Mouse (Mus musculus): ENCODE measurements around the gene Pcnt. TPM values are rescaled to one million over a fixed set of nuclear protein-coding genes. Genes with fewer than 3 reads are reported as not detected.

The Pcnt gene
- polyA plus RNA-seq, 1 experiment, result 13.1 TPM

GRCm38 (mm10) chr10:76329093-76329492, 113.5 kb downstream of the Pcnt start:
- DNase-seq (ENCODE audit: low read depth, low spot score), result no peak
- 91% methylated on average over 4 of the region's 4 CpGs for WGBS

DNA sequence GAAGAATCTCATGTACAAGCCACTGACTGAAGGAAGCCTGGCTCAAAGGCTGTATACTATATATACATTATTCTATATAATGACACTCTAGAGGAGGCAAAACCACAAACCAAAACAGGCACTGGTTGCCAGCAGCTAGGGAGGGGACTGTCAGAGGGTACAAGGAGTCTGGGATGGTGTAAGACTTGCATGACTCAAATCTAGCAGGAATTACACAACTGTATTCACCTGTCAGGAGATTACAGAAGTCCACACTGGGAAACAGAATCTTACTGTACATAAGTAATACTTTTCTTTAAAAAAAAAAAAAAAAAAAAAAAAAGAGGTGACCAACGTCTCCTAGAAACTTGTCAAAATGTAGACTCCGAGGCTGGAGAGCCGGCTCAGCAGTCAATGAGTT, 114.0 kb downstream of the Pcnt start:
- 86% methylated on average over 3 of the region's 3 CpGs for WGBS
- no peak for DNase-seq (ENCODE audit: low read depth, low spot score)

- DNase-seq (ENCODE audit: low read depth, low spot score), result peak; percentile 24
- 66% methylated on average over 6 of the region's 6 CpGs for WGBS
Measured at GRCm38 (mm10) chr10:76326304-76327006, 116.1 kb downstream of the Pcnt start.

GRCm38 (mm10) chr10:76317623-76318022, 125.0 kb downstream of the Pcnt start:
- DNase-seq (ENCODE audit: low read depth, low spot score), result no peak
- WGBS, result 80% methylated on average over 12 of the region's 12 CpGs

DNA sequence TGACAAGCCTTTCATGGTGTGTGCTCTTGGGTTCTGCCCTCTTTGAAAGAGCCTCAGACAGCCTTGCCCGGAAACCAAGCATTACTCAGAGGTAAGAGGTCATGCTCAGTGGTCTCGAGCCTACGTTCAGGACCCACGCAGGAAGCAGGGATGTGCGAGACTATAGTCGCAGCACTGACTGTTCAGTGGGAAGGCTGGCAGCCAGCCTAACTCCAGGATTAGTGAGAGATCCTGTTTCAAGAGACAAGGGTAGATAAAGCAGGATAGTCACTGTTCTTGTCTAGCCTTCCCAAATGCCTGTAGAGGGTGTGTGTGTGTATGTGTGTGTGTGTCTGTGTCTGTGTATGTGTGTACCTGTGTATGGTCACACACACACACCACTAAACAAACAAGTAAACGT, 126.4 kb downstream of the Pcnt start:
- no peak for DNase-seq (ENCODE audit: low read depth, low spot score)

DNA sequence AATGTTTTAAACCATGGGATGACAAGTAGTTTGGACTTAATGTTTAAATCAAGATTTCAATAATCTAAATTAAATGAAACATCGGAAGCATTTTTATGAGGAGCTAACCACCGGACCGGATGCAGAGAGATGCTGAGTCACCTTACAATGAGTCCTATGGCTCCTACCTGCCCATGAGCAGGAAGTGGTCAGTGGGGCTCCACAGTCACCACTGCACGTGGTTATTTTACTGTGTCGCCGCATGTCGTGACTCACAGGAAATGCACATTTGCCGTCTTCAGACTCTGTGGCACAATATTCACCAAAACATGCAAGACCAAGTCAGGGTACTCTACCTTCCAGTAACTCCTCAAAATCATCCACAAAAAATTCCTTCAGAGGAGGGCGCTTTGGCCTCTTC, 135.8 kb downstream of the Pcnt start:
- WGBS, result 81% methylated on average over 9 of the region's 9 CpGs
- no peak for DNase-seq (ENCODE audit: low read depth, low spot score)

More for the DNA sequence above, 126.4 kb downstream of the Pcnt start:
- WGBS, result 88% methylated on average over 7 of the region's 7 CpGs

Other genes starting within 250 kb of the Pcnt start
- gene Prmt2, start 204.9 kb downstream of the Pcnt start, polyA plus RNA-seq (2012; rRNA removed), result 21.8 and 26.0 TPM in 2 replicates
- 1.6 and 2.2 TPM in 2 replicates for gene S100b, start 188.9 kb downstream of the Pcnt start, polyA plus RNA-seq (2012; rRNA removed)
- gene Dip2a, start 97.5 kb downstream of the Pcnt start, polyA plus RNA-seq (2012; rRNA removed), result 11.3 and 17.2 TPM in 2 replicates
- gene AC141477.1, start 2.3 kb downstream of the Pcnt start, polyA plus RNA-seq (2012; rRNA removed), result not detected in 2 replicates
- gene 2610028H24Rik, start 6.3 kb upstream of the Pcnt start, polyA plus RNA-seq (2012; rRNA removed), result not detected in 2 replicates
- gene Mcm3ap, start 26.1 kb upstream of the Pcnt start, polyA plus RNA-seq (2012; rRNA removed), result 15.8 and 16.9 TPM in 2 replicates
- gene Ybey, start 26.3 kb upstream of the Pcnt start, polyA plus RNA-seq (2012; rRNA removed), result 1.9 and 2.6 TPM in 2 replicates
- gene Lss, start 88.8 kb upstream of the Pcnt start, polyA plus RNA-seq (2012; rRNA removed), result 17.4 and 20.4 TPM in 2 replicates
- gene Spatc1l, start 119.5 kb upstream of the Pcnt start, polyA plus RNA-seq (2012; rRNA removed), result 0.26 TPM in 1 of 2 replicates, not detected in the other
- not detected in 2 replicates for gene Ftcd, start 132.9 kb upstream of the Pcnt start, polyA plus RNA-seq (2012; rRNA removed)
- gene Col6a2, start 180.8 kb upstream of the Pcnt start, polyA plus RNA-seq (2012; rRNA removed), result 69.1 and 98.4 TPM in 2 replicates